ENCODE assay signal across 8 mouse cellular contexts in the genomic region with DNA sequence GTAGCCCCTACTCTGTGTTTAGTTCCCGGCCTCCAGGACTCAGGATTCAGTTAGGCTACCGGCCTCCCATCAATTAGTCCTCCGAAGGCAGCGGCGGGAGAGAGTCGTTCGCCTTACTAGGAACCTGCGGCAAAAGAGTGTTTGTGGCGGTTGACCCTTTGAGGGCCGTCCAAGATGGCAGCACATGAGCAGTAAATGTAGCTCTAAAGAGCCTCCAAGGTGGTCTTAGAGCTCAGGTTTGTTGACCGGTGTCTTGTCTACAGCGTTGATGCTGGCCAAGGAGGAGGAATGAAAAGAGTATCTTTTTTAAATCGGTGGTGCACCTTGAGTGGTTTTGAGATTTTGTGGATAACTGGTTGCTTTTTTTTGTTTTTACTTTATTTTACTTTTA. TPM values are rescaled to one million over a fixed set of nuclear protein-coding genes. Genes with fewer than 3 reads are reported as not detected.
A peak's percentile ranks its signal among the peaks of the same experiment; 100 is the strongest.
DNase-seq lines count a peak whose midpoint lies in the region; ATAC-seq and TF ChIP-seq lines count a peak whose summit lies in the region.

No protein-coding gene starts in this region.

- no peaks in the 10 kb centered on the region for H3K9me3 ChIP-seq in heart, embryonic 14.5 days (ENCODE audit: control insufficient read depth, low read length)
- H3K9me3 ChIP-seq in hindbrain, embryonic 12.5 days (replicated peaks): no peaks in the 10 kb centered on the region

- DNase-seq in heart, adult 11 months: no peak
- DNase-seq in urinary bladder, adult 18-20 months (ENCODE audit: low spot score in 2 of 2): no peak
- no peak for DNase-seq in gastrocnemius, adult 8-10 months (ENCODE audit: low spot score in 2 of 2)
- DNase-seq in frontal cortex, postnatal 10 days (ENCODE audit: low spot score in 2 of 2): no peak

- no peak for TF ChIP-seq POLR2A in bone marrow, adult 2 months (IDR thresholded peaks at IDR 0.05; ENCODE audit: borderline replicate concordance, control insufficient read depth, low read depth, low read length)

- no peaks in the 10 kb centered on the region for H3K36me3 ChIP-seq in heart, embryonic 14.5 days (ENCODE audit: control insufficient read depth, insufficient read depth, low read length)
- H3K36me3 ChIP-seq in hindbrain, embryonic 12.5 days: no peaks in the 10 kb centered on the region

- TF ChIP-seq CTCF in bone marrow, adult 2 months (IDR thresholded peaks at IDR 0.05; ENCODE audit: control insufficient read depth, insufficient read depth, low read length): no peak

- ATAC-seq in heart, embryonic 14.5 days (ENCODE audit: insufficient number of reproducible peaks, insufficient read depth, low FRiP score, low read depth): peak; percentile 28; the same call in 1 of the 2 replicates
- ATAC-seq in hindbrain, embryonic 12.5 days (ENCODE audit: low FRiP score): peak; percentile 44
- ATAC-seq in megakaryocyte progenitor cell, adult 5-6 weeks (replicated peaks; ENCODE audit: poor library complexity): peak; percentile 21; the same call in 1 of the 2 replicates

- H3K4me2 ChIP-seq in heart, embryonic 14.5 days (ENCODE audit: low read length): peak overlapping the region; percentile 66
- peak overlapping the region; percentile 66 for H3K4me2 ChIP-seq in hindbrain, embryonic 12.5 days (replicated peaks)

- peak overlapping the region; percentile 83 for H3K9ac ChIP-seq in heart, embryonic 14.5 days (ENCODE audit: low read length)
- H3K9ac ChIP-seq in hindbrain, embryonic 12.5 days: peak overlapping the region; percentile 78

- H3K4me1 ChIP-seq in heart, embryonic 14.5 days (ENCODE audit: control insufficient read depth in 2 of 2, insufficient read depth in 2 of 2, low read length in 2 of 2): 0 out of 4 replicates have a peak, but pooled peaks cover 2% of the 10 kb centered on the region in 2 experiments
- no peaks in the 10 kb centered on the region for H3K4me1 ChIP-seq in bone marrow, adult 2 months (ENCODE audit: control insufficient read depth, insufficient read depth, low read length)
- peaks cover 3% of the 10 kb centered on the region for H3K4me1 ChIP-seq in hindbrain, embryonic 12.5 days

- H3K4me3 ChIP-seq in heart, embryonic 14.5 days (ENCODE audit: control insufficient read depth in 1 of 2, insufficient read depth in 1 of 2, low read depth in 1 of 2, low read length in 2 of 2): peak overlapping the region; percentile 54 to 85
- peak overlapping the region; percentile 75 for H3K4me3 ChIP-seq in bone marrow, adult 2 months (replicated peaks; ENCODE audit: control insufficient read depth, low read depth, low read length)
- H3K4me3 ChIP-seq in hindbrain, embryonic 12.5 days: peak overlapping the region; percentile 68

- H3K27ac ChIP-seq in heart, embryonic 14.5 days (replicated peaks in 1 of 2; ENCODE audit: control insufficient read depth in 1 of 2, insufficient read depth in 1 of 2, low read depth in 2 of 2, low read length in 2 of 2): peak overlapping the region in 1 of 2 experiments; percentile 73; a peak in 3 of 4 replicates
- no peak overlapping the region for H3K27ac ChIP-seq in bone marrow, adult 2 months (ENCODE audit: control insufficient read depth, insufficient read depth, low read depth, low read length, poor library complexity)
- peak overlapping the region; percentile 94 for H3K27ac ChIP-seq in hindbrain, embryonic 12.5 days

- WGBS in heart, embryonic 14.5 days: 21% methylated on average over 13 of the region's 13 CpGs
- WGBS in bone marrow, adult 2 months: 19% methylated on average over 13 of the region's 13 CpGs
- 20% methylated on average over 13 of the region's 13 CpGs for WGBS in hindbrain, embryonic 12.5 days

- H3K27me3 ChIP-seq in heart, embryonic 14.5 days (ENCODE audit: control insufficient read depth, insufficient read depth, low read length): no peaks in the 10 kb centered on the region
- H3K27me3 ChIP-seq in hindbrain, embryonic 12.5 days: no peaks in the 10 kb centered on the region

RNA-seq across cellular contexts. Expression of a gene that starts 0.3 kb away (rescaled TPM):
- polyA plus RNA-seq in heart, embryonic 14.5 days (2014; fragmentation: Nextera tagmentation; extraction: Ambion mirVana): 4.6 TPM in 2 replicates
- 8.6 TPM in 1 of 2 replicates, not detected in the other for polyA plus RNA-seq in bone marrow, adult 2 months (2011; ENCODE audit: insufficient read depth, insufficient read length, low replicate concordance, missing spikeins)
- polyA plus RNA-seq in hindbrain, embryonic 12.5 days (2016; fragmentation: Nextera tagmentation; extraction: Ambion mirVana): 4.1 and 5.2 TPM in 2 replicates
- total RNA-seq in megakaryocyte progenitor cell, adult 5-6 weeks (2015): 0.76 and 3.9 TPM in 2 replicates
- 1.2 and 7.4 TPM in 2 replicates for total RNA-seq in megakaryocyte progenitor cell, adult 5-6 weeks (2017)
- total RNA-seq in gastrocnemius, adult 8-10 months (2022): 10 to 100 TPM in 2 of 4 experiments, 1 to 10 TPM in 2; 8.9 to 16.4 (median 10.8) TPM

RNA-seq across cellular contexts. Expression of a gene that starts 0.5 kb away (rescaled TPM):
- polyA plus RNA-seq in heart, embryonic 14.5 days (2014; fragmentation: Nextera tagmentation; extraction: Ambion mirVana): 2.6 and 2.8 TPM in 2 replicates
- 1.4 and 1.6 TPM in 2 replicates for polyA plus RNA-seq in bone marrow, adult 2 months (2011; ENCODE audit: insufficient read depth, insufficient read length, low replicate concordance, missing spikeins)
- 5.8 and 7.4 TPM in 2 replicates for polyA plus RNA-seq in hindbrain, embryonic 12.5 days (2016; fragmentation: Nextera tagmentation; extraction: Ambion mirVana)
- total RNA-seq in megakaryocyte progenitor cell, adult 5-6 weeks (2015): 0.54 and 2.7 TPM in 2 replicates
- not detected in 2 replicates for total RNA-seq in megakaryocyte progenitor cell, adult 5-6 weeks (2017)
- total RNA-seq in gastrocnemius, adult 8-10 months (2022): 1 to 10 TPM in 3 of 4 experiments, under 1 TPM in 1; 0.67 to 1.1 (median 1.0) TPM

RNA-seq across cellular contexts. Expression of a gene that starts 31.1 kb away (rescaled TPM):
- polyA plus RNA-seq in heart, embryonic 14.5 days (2014; fragmentation: Nextera tagmentation; extraction: Ambion mirVana): 0.24 and 0.39 TPM in 2 replicates
- polyA plus RNA-seq in bone marrow, adult 2 months (2011; ENCODE audit: insufficient read depth, insufficient read length, low replicate concordance, missing spikeins): not detected in 2 replicates
- 0.33 and 0.35 TPM in 2 replicates for polyA plus RNA-seq in hindbrain, embryonic 12.5 days (2016; fragmentation: Nextera tagmentation; extraction: Ambion mirVana)
- 0.05 and 0.30 TPM in 2 replicates for total RNA-seq in megakaryocyte progenitor cell, adult 5-6 weeks (2015)
- 1.2 TPM in 1 of 2 replicates, not detected in the other for total RNA-seq in megakaryocyte progenitor cell, adult 5-6 weeks (2017)
- under 1 TPM in 2 of 4 experiments, not detected in 2; 0.12 to 0.24 TPM for total RNA-seq in gastrocnemius, adult 8-10 months (2022)

RNA-seq across cellular contexts. Expression of a gene that starts 48.0 kb away (rescaled TPM):
- polyA plus RNA-seq in heart, embryonic 14.5 days (2014; fragmentation: Nextera tagmentation; extraction: Ambion mirVana): 150 and 173 TPM in 2 replicates
- 161 and 194 TPM in 2 replicates for polyA plus RNA-seq in bone marrow, adult 2 months (2011; ENCODE audit: insufficient read depth, insufficient read length, low replicate concordance, missing spikeins)
- polyA plus RNA-seq in hindbrain, embryonic 12.5 days (2016; fragmentation: Nextera tagmentation; extraction: Ambion mirVana): 303 and 327 TPM in 2 replicates
- 258 and 286 TPM in 2 replicates for total RNA-seq in megakaryocyte progenitor cell, adult 5-6 weeks (2015)
- total RNA-seq in megakaryocyte progenitor cell, adult 5-6 weeks (2017): 158 and 165 TPM in 2 replicates
- 10 to 100 TPM; 24.7 to 34.2 (median 28.8) TPM for total RNA-seq in gastrocnemius, adult 8-10 months (2022)
